Mouse (Mus musculus) bone marrow macrophage, adult 2 months (primary cell): Measurements from ENCODE around the gene Fastkd3.

ENCODE experiments used
- CTCF ChIP-seq: IDR thresholded peaks from 2 replicates; pipeline ENCODE4 v1.5.1; 2012; ENCODE audit warnings: low read depth, mild to moderate bottlenecking, low read length, moderate library complexity
- POLR2A ChIP-seq: IDR thresholded peaks from 2 replicates; pipeline ENCODE4 v1.6.1; 2012; ENCODE audit warnings: mild to moderate bottlenecking, low read depth, low read length, borderline replicate concordance

GRCm38 (mm10) chr13:68574398-68574797, 7.6 kb upstream of the Fastkd3 start:
- TF ChIP-seq POLR2A = no peak
- no peak for TF ChIP-seq CTCF
